Mouse (Mus musculus) hindbrain, embryonic 16.5 days (tissue): ENCODE measurements around the gene Rnf10. TPM values are rescaled to one million over a fixed set of nuclear protein-coding genes. Genes with fewer than 3 reads are reported as not detected.

Experiments used
- ATAC-seq: fragments of 200-750 bp; cut with Nextera tagmentation; 2 replicates; pipeline ENCODE4 v1.8.0; 2017; ENCODE audit warnings: moderate TSS enrichment, moderate library complexity
- H3K27ac ChIP-seq: fragments of 300-500 bp; sonication (generic); 2 replicates; pipeline ENCODE4 v1.5.1; 2014; ENCODE audit warnings: low read depth, mild to moderate bottlenecking, control low read depth, low read length, moderate library complexity
- H3K27me3 ChIP-seq: fragments of 300-500 bp; sonication (generic); replicated peaks from 2 replicates; pipeline ENCODE4 v1.6.1; 2014; ENCODE audit warnings: low read length; ENCODE audit not compliant: control insufficient read depth, insufficient read depth
- H3K36me3 ChIP-seq: fragments of 300-500 bp; sonication (generic); 2 replicates; pipeline ENCODE4 v1.6.1; 2014; ENCODE audit warnings: mild to moderate bottlenecking, low read length, moderate library complexity, mixed read lengths; ENCODE audit not compliant: control insufficient read depth, insufficient read depth
- H3K4me1 ChIP-seq: fragments of 300-500 bp; sonication (generic); 2 replicates; pipeline ENCODE4 v1.6.1; 2014; ENCODE audit warnings: low read depth, low read length; ENCODE audit not compliant: control insufficient read depth, insufficient read depth
- H3K4me2 ChIP-seq: fragments of 300-500 bp; sonication (generic); 2 replicates; pipeline ENCODE4 v1.6.1; 2014; ENCODE audit warnings: mild to moderate bottlenecking, low read length, control low read depth, moderate library complexity
- H3K4me3 ChIP-seq: fragments of 300-500 bp; sonication (generic); 2 replicates; pipeline ENCODE4 v1.5.1; 2014; ENCODE audit warnings: mild to moderate bottlenecking, low read length, control low read depth, moderate library complexity
- H3K9ac ChIP-seq: fragments of 300-500 bp; sonication (generic); 2 replicates; pipeline ENCODE4 v1.6.1; 2014; ENCODE audit warnings: low read depth, mild to moderate bottlenecking, control low read depth, low read length, moderate library complexity
- H3K9me3 ChIP-seq: fragments of 300-500 bp; sonication (generic); 2 replicates; pipeline ENCODE4 v1.6.1; 2014; ENCODE audit warnings: mild to moderate bottlenecking, low read length, moderate library complexity; ENCODE audit not compliant: control insufficient read depth
- WGBS: fragments of 180-500 bp; shearing (Covaris S2); extraction: QIAGEN DNeasy Blood & Tissue Kit; methylation state at CpG from one replicate; pipeline ENCODE4 v1.1.7; 2014; 5-methylcytosine and 5-hydroxymethylcytosine counted together
- polyA plus RNA-seq: library from polyadenylated mRNA; unstranded; fragments of >200 nt; fragmentation: Nextera tagmentation; extraction: Ambion mirVana; gene quantifications from 2 replicates; pipeline ENCODE4 v1.2.1, GENCODE M21; 2015

The Rnf10 gene
- polyA plus RNA-seq, 1 experiment from 2014 or later = 146 TPM

DNA sequence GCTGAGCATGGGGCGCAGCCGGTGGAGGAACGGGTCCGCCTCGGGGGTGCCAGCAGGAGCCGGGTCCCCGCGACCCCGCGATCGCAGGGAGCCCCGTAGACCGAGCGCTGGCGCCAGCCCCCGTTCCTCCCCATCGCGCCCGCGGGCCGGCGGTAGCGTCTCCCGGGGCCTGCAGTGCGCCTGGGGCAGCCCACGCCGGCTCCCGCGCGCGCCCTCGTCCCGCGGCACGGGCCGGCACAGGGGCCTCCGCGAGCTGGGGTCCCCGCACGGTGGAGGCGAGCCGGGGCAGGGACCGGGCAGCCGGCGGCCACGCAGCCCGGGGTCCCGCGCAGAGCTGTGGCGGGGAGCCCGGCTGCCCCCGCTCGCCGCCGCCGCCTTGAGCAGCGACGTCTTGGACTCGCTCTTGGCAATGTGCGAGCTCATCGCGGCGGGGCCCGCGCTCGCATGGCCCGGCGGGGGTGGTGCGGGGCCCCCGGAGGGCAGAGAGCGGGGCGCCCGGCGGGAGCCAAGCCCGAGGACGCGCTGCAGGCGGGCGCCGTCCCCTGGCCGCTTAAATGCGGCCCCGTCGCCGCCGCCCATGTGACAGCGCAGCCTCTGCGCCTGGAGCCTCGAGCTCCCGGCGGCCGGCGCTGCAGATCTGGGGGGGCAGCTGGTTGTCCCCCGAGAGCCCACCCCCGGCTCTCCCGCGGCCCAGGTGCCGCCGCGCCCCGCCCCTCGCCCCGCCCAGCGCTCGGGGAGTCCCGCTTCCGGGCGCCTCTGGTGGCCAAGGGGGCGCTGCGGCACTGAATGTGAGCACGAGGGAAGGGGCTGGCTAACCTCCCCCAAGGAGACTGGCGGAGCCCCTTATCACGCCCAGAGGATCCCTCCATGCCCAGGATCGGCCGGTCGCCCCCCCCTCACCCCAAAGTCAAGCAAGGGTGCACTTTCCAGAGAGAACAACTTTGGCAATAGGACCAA is 78.8 kb downstream of the Rnf10 start, which contains the start of gene Cabp1:
Gene Cabp1 (minus strand): TSS at position 713 of the 957 bp plus-strand sequence.
- peak within 1 kb of the TSS; percentile 99 for H3K4me2 ChIP-seq
- H3K36me3 ChIP-seq = no peaks in the 10 kb centered on the region
- peak; percentile 56 for ATAC-seq
- 0% methylated on average over 28 of the region's 116 CpGs for WGBS
- peaks cover 20% of the 10 kb centered on the region for H3K27me3 ChIP-seq
- peak within 1 kb of the TSS; percentile 61 for H3K27ac ChIP-seq
- no peaks in the 10 kb centered on the region for H3K9me3 ChIP-seq
- H3K4me1 ChIP-seq = peaks cover 28% of the 10 kb centered on the region
- peak within 1 kb of the TSS; percentile 81 for H3K9ac ChIP-seq
- peak within 1 kb of the TSS; percentile 66 for H3K4me3 ChIP-seq

DNA sequence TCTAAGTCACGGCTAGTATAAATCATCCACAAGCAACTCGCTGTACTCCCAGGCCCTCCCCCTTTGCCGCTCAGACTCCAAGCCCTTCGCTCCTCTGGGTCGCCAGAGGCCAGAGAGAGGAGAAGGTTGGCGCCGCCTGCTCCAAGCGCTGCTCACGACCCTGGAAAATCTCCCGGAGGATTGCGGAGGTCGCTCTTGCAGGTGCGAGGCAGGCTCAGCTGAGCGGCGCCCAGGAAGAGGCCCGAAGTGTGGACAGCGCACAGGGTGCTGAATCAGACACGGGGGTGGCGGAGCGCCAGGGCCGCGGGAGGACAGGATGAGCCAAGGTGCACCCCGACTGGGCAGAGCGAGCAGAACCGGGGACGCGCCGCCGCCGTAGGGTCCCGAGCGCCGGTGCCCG is 79.5 kb downstream of the Rnf10 start:
- Histone ChIP-seq H3K27ac (peak overlapping the region; percentile 61; the same call in 1 of the 2 replicates), H3K4me1 (peaks cover 28% of the 10 kb centered on the region), H3K9me3 (no peaks in the 10 kb centered on the region), H3K4me3 (peak overlapping the region; percentile 66), H3K36me3 (no peaks in the 10 kb centered on the region), H3K4me2 (peak overlapping the region; percentile 99), H3K27me3 (peaks cover 20% of the 10 kb centered on the region), H3K9ac (peak overlapping the region; percentile 81)
- ATAC-seq = peak; percentile 13; the same call in 1 of the 2 replicates
- WGBS = 0% methylated on average over 32 of the region's 34 CpGs

GRCm38 (mm10) chr5:115192828-115193195 is 79.9 kb downstream of the Rnf10 start:
- H3K36me3 ChIP-seq = no peaks in the 10 kb centered on the region
- peak overlapping the region; percentile 66 for H3K4me3 ChIP-seq
- H3K4me2 ChIP-seq = peak overlapping the region; percentile 99
- H3K9ac ChIP-seq = peak overlapping the region; percentile 81
- peaks cover 28% of the 10 kb centered on the region for H3K4me1 ChIP-seq
- no peaks in the 10 kb centered on the region for H3K9me3 ChIP-seq
- no peak overlapping the region for H3K27ac ChIP-seq
- ATAC-seq = no peak
- 9% methylated on average over 7 of the region's 7 CpGs for WGBS
- H3K27me3 ChIP-seq = peaks cover 20% of the 10 kb centered on the region

- Histone ChIP-seq H3K27ac (no peak overlapping the region), H3K36me3 (no peaks in the 10 kb centered on the region), H3K4me3 (peak overlapping the region; percentile 66), H3K9ac (peak overlapping the region; percentile 81), H3K4me2 (peak overlapping the region; percentile 99), H3K9me3 (no peaks in the 10 kb centered on the region), H3K27me3 (peaks cover 20% of the 10 kb centered on the region), H3K4me1 (peaks cover 30% of the 10 kb centered on the region)
- ATAC-seq = no peak
- 6% methylated on average over 29 of the region's 29 CpGs for WGBS
These were observed 80.5 kb downstream of the Rnf10 start for GRCm38 (mm10) chr5:115191880-115192827.

Other genes with a start within 250 kb of the Rnf10 start
- gene Gm10401, start 174.6 kb downstream of the Rnf10 start, polyA plus RNA-seq = 32.2 and 35.9 TPM in 2 replicates
- 20.7 and 22.0 TPM in 2 replicates for gene Acads, start 153.6 kb downstream of the Rnf10 start, polyA plus RNA-seq
- gene Unc119b, start 137.9 kb downstream of the Rnf10 start, polyA plus RNA-seq = 31.5 and 36.8 TPM in 2 replicates
- gene Mlec, start 114.7 kb downstream of the Rnf10 start, polyA plus RNA-seq = 23.8 and 31.5 TPM in 2 replicates
- 6.5 and 11.6 TPM in 2 replicates for gene Cabp1, start 78.5 kb downstream of the Rnf10 start, polyA plus RNA-seq
- gene Pop5, start 37.1 kb downstream of the Rnf10 start, polyA plus RNA-seq = 106 and 107 TPM in 2 replicates
- 61.4 and 62.9 TPM in 2 replicates for gene Coq5, start 6.8 kb upstream of the Rnf10 start, polyA plus RNA-seq
- gene Dynll1, start 28.1 kb upstream of the Rnf10 start, polyA plus RNA-seq = 1,172 and 1,268 TPM in 2 replicates
- 105 and 128 TPM in 2 replicates for gene Srsf9, start 54.3 kb upstream of the Rnf10 start, polyA plus RNA-seq
- gene Gatc, start 68.3 kb upstream of the Rnf10 start, polyA plus RNA-seq = 32.3 and 45.5 TPM in 2 replicates
- gene Triap1, start 68.3 kb upstream of the Rnf10 start, polyA plus RNA-seq = 51.3 and 52.8 TPM in 2 replicates
- gene Cox6a1, start 76.1 kb upstream of the Rnf10 start, polyA plus RNA-seq = 1,192 and 1,343 TPM in 2 replicates
- gene Msi1, start 156.7 kb upstream of the Rnf10 start, polyA plus RNA-seq = 23.0 and 44.5 TPM in 2 replicates
- not detected in 2 replicates for gene Pla2g1b, start 193.4 kb upstream of the Rnf10 start, polyA plus RNA-seq
- gene Sirt4, start 211.8 kb upstream of the Rnf10 start, polyA plus RNA-seq = 24.8 and 26.8 TPM in 2 replicates
- 19.1 and 23.9 TPM in 2 replicates for gene Pxn, start 233.8 kb upstream of the Rnf10 start, polyA plus RNA-seq